Mouse (Mus musculus) testis, adult 2 months (tissue): ENCODE measurements around the gene Anapc15.

ENCODE experiments used
- CTCF ChIP-seq: fragments of 200-500 bp; IDR thresholded peaks from 2 replicates; pipeline ENCODE4 v1.5.1; 2012; ENCODE audit warnings: low read depth, mild to moderate bottlenecking, inconsistent platforms, low read length, moderate library complexity; ENCODE audit not compliant: control insufficient read depth, insufficient read depth, insufficient replicate concordance
- POLR2A ChIP-seq: fragments of 200-500 bp; IDR thresholded peaks from 2 replicates; pipeline ENCODE4 v1.6.1; 2012; ENCODE audit warnings: low read depth, mild to moderate bottlenecking, inconsistent platforms, low read length, moderate library complexity; ENCODE audit not compliant: control insufficient read depth

DNA sequence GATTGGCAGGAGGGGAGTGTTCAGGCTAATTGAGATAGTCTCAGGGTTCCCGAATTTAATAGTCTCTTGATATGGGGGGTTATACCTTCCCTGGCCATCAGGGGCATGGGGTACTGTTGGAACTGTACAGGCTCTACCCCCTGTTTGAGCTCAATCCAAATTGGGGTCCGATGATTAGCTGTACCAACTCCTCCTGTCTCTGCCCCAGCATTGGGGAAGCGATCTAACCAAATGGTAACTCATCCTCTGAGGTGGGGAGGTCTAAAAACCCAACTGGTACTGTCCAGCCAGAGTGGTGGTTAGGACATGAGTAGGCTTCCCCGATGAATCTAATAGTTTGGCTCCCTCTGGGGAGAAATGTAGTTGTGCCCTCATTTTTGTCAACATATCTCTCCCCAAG, 73.5 kb downstream of the Anapc15 start:
- TF ChIP-seq CTCF = no peak
- no peak for TF ChIP-seq POLR2A
